Mouse (Mus musculus): Measurements from ENCODE around the gene Zfp526.

GRCm38 (mm10) chr7:25197384-25198018 lies 23.7 kb upstream of the Zfp526 start:
- TF ChIP-seq CTCF (IDR thresholded peaks at IDR 0.05; ENCODE audit: extremely low read depth, insufficient read depth, low read length) (no peak), POLR2A (IDR thresholded peaks at IDR 0.05; ENCODE audit: extremely low read depth, insufficient read depth, low read length) (no peak)
